Mouse (Mus musculus) heart, adult 9 months (tissue): Measurements from ENCODE around the gene Kat2b.
"Not testable (repeated sequence)": the region's sequence is repeated elsewhere in the genome, so short reads cannot be mapped to it uniquely, and the experiment has no call there.

ENCODE experiments used
- DNase-seq, 2 experiments: peaks; one replicate each; pipeline ENCODE4 v3.0.0; 2022; ENCODE audit warnings: low spot score in 2 of 2

The Kat2b gene

DNA sequence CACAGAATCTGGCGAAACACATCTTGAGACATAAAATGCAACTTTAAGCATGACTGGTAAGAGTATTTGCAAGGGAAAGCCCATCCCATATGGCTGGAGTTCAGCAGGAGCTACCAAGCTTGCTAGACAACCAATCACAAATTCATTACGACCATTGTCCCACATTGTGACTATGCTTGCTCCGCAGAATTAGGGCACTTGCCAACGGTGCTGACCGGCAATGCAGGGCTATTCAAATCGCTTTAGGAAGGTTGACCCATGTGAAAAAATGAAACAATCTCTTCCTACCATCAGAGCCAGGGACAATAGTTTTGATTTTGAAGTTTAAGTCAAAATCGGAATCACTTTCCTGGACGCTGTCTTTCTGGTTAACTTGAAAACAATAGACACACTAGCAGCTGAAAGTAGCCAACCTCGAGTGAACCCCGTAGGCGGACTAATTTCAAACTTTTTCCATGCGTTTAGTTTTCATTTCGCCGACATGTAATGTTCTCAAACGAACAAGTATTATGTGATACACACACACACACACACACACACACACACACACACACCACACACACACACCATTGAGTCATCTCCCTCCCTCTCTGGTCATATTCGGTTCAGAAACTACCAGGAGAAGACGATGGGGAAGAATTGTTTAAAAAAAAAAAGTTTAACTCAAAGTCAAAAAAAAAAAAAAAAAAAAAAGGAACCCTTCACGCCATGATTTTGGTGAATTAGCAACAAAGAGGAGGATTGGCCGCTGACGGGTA lies at the start of gene Kat2b:
TSS of gene Kat2b (plus strand) at position 701 of the 758 bp plus-strand sequence.
- DNase-seq, result peak; percentile 68 to 74

DNA sequence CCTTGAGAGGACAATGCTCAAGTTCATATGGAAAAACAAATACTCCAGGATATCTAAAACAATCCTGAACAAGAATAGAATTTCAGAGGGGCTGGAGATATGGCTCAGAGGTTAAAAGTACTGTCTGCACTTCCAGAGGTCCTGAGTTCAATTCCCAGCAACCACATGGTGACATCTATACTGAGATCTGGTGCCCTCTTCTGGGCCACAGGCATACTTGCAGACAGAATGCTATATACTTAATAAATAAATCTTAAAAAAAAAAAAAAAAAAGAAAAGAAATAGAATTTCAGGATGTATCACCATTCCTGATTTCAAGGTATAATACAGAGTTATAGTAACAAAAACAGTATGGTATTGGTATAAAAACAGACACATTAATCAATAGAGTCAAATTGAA lies 47.3 kb upstream of the Kat2b start:
- no peak for DNase-seq

DNA sequence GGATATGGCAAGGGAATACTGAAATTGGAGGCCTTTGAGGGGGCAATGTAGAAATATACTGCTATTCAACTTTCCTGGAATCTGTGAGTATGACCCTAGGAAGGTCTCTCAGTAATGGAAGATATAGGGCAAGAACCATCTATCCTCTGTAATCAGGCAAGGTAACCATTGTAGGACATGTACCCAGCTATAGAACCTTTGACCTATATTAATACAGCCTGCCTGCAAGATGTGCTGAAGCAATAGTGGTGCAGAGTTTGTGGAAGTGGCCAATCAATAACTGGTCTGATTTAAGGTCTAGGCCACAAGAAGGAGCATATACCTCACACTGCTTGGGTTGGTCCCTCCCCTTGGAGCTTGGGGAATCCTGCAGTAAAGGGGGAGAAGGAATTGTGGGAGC lies 46.2 kb upstream of the Kat2b start:
- no peak for DNase-seq

DNA sequence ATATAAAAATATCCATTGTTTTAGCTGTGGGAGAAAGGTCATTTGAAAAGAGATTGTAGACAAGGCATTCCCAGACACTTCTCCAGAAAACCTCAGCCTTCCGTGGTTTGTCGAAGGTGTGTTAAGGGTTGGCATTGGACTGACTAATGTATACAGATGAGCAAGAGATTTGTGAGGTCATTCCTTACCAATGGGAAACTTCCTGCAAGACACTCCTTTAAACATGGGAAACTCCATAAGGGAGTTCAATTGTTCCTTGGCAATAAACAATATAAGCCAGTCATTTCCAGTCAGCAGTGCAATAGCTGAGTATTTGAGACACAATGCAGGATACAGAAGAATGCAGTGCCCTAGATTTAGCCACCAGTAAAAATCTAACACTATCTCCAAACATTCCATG lies 38.6 kb upstream of the Kat2b start:
- no peak for DNase-seq

DNA sequence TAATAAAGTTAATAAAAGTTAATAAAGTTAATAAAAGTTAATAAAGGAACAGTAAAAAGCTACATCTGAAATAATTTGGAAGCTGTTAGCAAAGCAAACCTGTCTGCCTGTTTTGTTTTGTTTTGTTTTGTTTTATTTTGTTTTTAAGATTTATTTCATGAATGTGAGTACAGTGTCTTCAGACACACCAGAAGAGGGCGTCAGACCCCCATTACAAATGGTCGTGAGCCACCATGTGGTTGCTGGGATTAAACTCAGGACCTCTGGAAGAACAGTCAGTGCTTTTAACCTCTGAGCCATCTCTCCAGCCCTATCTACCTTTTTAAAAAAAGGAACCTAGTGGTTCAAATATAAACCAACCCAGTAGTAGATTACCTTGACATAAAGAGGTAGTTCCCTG lies 35.5 kb upstream of the Kat2b start:
- DNase-seq, result no peak

DNA sequence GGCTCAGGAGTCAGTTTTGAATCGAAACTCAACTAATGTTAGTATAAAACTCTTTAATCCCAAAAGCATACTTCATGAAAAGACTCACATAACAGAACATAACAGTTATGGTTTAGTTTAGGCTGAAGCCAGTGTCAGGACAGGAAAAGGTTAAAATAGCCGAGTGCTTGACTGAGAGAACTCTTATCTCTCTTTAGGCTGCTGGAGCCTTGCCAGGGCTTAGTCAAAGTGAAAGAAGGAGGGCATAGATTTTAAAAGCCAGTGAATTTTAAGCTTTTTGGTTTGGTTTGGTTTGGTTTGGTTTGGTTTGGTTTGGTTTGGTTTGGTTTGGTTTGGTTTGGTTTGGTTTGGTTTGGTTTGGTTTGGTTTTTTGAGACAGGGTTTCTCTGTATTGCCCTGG lies 34.2 kb upstream of the Kat2b start:
- DNase-seq, result no peak

DNA sequence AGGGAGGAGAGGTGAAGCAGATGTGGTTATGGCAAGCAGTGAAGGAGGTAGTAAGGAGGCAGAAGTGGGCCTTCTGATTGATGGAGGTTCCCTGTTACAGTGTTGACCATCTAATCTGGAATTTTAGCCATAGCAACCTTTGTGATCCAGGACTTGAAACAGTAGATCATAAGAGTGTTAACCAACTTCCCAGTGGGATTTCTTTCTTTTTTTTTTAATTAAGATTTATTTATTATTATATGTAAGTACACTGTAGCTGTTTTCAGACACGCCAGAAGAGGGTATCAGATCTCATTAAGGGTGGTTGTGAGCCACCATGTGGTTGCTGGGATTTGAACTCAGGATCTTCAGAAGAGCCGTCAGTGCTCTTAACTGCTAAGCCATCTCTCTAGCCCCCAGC lies 27.3 kb upstream of the Kat2b start, which contains the start of gene Pp2d1:
TSS of gene Pp2d1 (minus strand) at position 101 of the 400 bp plus-strand sequence.
- DNase-seq, result not testable (repeated sequence)

DNA sequence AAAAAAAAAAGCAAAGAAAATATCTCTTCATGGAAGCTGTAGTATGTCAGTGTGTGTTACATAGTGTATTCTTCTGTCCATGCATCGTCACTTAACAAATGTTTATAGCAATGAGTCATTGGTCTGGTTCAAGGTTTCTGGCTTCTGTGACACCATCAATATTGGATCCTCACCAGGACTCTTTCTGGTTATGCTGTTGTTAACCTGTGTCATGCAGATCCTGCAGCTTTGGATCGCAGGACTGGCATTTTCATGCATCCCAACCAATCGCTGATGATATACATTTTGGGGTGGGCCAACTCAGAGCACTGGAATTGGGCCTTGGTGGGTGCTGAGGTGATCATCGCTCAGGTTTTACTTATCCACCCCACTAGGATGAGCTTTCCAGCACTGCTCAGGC lies 24.1 kb upstream of the Kat2b start:
- DNase-seq, result no peak

DNA sequence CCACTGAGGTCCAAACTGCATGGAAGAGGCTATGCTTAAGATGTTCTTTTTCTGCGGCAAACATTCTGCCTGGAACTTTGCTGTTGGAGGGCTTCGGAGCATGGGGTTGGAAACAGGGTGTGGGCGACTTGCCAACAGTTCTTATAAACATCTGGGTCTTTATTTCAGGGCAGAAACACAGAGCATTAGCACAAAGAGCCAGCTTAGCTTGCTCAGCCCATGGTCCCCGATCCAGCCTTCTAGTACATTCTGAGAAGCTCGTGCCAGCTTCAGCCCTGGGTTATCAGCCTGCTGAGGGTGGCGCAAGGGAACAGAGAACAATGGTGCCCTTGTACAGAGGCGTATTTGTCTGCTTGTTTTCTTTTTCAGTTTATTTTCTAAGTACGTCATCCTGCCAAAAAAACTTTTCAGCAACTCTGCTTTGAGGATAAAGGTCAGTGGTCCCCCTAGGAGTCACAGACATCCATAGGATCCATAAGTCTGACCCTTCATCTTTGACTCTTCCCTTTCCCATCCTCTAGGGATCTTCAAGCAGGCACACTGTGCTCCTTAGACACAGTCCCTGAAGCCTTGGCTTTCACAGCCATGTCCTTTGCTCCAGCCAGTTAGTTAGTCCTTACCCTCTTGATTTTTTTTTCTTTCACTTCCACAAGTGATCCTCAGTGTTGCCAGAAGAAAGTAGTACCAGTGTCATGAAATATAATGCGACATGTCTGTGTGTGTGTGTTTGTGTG lies 22.9 kb upstream of the Kat2b start:
- DNase-seq, result peak; percentile 31 to 33

DNA sequence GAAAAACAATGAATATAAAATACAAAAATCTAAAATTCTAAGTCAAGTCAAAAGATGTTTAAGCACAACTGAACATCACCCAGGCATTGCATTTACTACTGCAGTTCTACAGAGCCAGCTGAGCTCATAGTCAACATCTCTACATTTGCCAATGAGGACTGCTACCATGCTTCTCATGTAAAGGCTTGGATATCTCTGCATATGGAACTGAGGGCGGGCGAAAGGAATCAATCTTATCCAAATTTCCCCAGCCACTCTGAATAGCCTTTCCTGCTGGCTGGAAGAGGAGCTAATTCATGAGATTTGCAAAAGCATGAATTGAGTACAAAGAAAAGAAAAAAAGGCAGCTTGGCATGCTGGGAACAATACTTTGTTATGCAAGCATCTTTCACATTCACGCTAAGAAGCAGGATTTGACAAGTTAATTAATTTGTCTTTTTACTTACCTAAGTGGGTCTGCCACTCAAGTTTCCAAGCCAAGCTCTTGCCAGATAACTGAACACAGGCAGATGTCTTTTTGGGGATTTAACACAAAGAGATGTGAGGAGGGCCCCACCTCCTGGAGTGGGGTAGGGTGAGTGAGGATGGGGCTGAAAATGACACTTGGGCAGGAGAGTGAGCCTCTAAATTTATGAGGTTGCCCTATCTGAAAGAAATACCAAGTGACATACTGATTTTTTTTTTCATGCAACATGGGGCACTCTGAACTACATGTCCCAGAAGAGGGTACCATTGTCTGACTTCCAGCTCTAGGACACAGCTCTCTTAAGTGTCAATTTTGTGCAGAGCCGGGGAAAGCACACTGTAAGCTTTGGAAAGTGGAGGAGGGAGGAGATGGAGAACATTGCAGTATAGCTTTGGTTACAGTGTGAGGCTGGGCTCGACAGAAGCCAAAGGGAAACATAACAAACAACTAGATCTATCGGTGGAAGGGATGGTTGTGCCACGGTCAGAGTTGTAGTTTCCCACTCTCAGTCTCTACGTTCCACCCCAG lies 15.1 kb upstream of the Kat2b start:
- no peak for DNase-seq

DNA sequence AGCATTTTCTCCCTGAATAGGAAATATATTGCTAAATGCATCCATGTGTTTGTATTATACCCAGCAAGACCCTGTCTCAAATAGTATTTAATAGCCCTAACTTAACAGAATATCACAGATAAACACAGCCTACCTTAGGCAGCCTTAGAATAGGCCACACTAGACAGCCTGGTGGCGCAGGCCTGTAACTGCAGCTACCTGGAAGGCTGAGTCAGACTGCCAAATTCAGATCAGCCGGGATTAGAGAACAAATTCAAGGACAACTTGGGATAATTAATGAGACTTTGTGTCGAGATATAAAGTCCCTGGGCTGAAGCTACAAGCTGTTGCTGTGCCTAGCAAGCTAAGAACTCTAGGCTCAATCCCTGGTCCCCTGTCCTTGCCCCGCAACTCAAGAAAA lies 12.6 kb upstream of the Kat2b start:
- DNase-seq, result no peak

DNA sequence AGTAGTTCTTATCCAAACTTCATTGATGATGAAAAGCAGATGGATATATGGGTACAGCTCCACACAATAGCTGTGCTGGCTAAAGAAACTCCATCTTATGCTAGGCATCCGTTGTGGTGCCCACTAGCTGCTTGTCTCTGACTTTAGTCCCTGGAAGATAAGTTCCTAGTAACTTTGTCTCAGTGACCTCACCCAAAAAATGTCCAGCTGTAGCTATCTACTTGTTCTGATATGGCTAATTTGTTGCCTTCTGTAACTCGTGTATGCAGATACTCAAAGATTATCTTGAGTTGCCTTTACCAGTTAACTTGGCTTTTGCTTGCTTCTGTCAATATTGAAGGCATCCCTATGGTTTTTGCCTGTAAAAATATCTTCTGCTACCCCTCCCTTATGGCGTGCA lies 11.8 kb upstream of the Kat2b start:
- DNase-seq, result no peak

DNA sequence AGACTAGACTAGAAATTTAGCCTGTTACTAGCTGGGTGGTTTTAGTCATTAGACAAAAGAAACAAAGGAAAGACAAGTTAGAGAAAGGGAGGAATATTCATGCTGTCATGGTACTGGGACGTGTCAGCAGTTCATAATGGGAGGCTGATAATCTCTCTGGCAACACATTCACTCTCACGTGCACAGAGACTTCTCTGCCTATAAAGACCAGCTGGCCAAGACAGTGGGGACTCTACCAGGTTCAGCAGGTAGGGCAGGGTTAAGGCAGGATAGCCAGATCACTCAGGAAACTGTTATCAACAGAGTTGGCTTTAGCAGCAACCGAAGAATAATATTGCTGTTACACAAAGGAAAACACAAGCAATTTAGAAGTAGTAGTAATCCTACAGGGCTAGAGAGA lies 9.2 kb upstream of the Kat2b start:
- DNase-seq, result no peak

DNA sequence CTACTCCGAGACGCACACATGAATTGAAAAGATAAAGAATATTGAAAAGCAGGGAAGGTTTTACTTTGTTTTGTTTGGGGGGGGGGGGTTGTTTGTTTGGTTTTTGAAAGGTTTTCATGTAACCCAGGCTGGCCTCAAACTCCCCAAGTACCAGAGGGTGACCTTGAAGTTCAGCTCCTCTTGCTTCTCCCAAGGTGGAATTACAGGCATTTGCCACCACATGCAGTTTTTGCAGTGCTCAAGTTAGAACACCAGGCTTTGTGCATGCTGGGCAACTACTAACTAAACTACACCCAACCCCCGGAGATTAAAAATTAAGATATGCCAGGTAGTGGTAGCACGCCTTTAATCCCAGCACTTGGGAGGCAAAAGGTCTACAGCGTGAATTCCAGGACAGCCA lies 7.0 kb upstream of the Kat2b start:
- no peak for DNase-seq

DNA sequence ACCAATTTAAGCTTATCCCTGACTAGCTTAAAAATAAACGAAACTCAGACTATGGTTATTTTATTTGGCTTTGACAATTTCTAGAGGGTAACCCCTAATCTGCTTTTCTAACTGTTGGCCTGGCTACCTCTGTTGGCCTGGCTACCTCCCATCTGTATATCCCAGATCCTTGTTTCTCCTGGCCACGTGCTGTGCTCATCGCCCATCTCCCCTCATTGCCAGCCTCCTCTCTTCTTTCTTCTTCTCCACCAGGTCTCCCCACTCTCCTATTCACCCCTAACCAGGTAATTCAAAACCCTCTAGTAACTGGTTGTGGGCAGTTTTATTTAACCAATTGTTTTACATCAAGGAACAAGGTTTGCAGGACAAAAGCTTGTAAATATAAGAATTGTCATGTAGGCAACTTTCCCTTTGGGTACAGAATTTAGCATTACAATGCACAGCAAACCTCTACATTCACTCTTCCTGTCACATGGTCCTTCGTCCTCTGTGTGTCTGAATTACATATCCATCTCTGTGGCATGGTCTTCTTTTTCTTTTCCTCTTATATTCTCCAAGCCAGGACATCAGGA lies 5.1 kb upstream of the Kat2b start:
- no peak for DNase-seq

DNA sequence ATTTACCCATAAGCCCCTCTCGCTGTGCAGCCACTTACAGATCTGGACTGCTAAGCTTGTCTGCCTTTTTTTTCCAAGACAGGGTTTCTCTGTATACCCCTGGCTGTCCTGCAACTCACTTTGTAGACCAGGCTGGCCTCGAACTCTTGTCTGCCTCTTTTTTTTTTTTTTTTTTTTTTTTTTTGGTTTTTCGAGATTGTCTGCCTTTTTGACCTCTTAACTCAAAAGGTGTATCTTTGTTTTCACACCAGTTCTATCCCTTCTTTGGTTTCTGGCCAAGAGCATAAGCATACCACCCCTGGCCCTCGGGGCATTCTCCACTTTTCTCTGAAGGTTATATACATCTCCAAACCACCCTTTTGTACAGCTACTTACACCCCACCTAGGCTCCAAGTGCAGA lies 1.8 kb upstream of the Kat2b start:
- DNase-seq, result no peak

DNA sequence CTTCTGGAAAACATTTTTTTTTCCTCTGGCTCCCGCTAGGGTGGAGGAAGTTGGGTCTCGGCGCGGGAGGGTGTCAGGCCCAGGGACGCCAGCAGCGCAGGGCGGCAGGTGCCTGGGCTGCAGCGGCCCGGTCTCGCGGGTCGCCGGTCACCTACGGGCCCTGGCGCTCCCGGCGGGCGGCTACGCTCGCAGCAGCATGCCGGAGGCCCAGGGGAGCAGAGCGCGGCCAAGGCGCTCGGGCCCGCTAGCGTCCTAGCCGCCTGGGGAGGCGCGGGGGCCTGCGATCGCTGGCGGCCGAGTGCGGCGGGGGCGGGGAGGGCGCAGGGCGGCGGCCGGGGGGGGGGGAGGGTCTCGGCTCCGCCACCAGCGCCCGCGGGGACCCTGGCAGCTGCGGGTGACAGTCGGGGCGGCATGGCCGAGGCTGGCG lies 271 bp downstream of the Kat2b start:
- peak; percentile 79 to 80 for DNase-seq

DNA sequence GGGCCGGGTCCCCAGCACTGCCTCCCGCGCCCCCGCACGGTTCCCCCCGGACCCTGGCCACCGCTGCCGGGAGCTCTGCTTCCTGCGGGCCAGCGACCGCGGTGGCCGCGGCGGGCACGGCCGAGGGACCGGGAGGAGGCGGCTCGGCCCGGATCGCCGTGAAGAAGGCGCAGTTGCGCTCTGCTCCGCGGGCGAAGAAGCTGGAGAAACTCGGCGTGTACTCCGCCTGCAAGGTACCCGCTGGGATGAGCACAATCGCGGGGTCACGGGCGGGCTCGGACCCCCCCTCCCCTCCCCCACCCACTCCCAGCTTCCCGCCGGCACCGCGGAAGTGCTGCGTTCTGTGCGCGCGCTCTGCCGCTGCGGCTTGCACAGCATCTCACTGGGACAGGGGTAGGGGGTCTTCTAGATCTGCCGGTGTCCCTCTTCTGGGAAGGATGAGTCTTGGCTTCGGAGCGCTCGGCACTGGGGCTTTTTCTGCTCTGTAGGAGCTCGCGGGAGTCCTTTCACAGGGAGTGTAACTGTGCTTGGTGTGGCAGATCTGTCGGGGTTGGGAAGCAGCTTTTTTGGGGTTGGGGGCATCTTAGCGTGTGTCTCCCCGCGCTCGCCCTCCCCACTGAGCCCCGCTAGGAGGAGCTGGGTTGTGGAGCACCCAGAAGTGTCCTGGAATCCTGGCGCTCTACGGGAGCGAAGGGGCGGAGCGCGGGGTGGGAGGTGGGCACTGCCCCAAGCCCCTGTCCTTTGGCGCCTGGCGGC lies 863 bp downstream of the Kat2b start:
- DNase-seq, result peak; percentile 57 to 69

DNA sequence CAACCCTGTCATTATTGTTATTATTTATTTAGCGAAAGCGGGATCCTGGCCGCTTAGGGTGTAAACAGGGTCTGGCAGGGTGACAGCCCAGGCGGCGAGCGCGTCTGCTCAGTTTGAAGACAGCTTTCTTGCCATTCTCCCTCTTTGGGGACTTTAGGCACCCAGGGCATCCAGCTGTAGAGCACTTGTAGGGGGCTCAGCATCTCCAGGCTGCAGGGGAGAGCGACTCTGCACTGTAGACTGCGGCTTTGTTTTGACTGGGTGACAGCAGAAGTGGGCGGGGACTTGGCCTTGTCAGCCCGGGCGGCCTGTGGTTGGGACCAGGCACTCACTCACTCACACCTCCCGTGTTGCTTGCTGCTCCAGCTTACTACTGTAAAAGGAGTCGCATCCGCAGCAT lies 1.5 kb downstream of the Kat2b start:
- peak; percentile 84 to 85 for DNase-seq

DNA sequence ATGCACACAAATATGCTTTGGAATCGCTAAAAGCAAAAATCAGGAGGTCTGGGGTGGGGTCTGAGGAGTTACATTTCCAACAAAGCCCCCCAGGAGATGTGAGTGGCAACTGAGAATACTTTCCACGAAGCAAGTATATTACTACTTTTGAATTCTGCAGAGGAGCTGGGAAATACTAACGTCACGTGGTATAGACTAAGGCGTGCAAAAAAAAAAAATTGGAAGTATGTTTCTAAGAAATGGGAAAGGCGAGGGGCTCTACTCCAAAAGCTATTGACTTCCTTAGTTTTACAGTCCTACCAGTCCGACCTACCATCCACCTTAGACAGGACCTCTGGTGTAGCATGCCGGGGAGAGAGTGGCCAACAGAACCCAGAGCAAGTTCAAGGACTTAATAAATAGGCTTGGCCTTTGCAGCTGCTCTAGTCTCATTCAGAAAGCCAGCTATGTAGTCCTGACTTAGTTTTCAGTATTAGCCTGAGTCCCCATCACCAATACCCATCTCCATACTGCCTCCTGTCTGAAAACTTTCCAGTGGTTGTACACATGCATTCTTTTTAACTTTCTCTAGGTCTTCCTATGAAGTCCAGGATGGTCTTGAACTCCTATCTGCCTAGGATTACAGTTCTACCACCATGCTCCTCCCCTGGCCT lies 2.2 kb downstream of the Kat2b start:
- no peak for DNase-seq
